Mouse (Mus musculus): Measurements from ENCODE around the gene Gp9. TPM values are rescaled to one million over a fixed set of nuclear protein-coding genes. Genes with fewer than 3 reads are reported as not detected.
"Not testable (repeated sequence)": the region's sequence is repeated elsewhere in the genome, so short reads cannot be mapped to it uniquely, and the experiment has no call there.

Gene Gp9
- total and polyA plus RNA-seq, 2 experiments from 2014 or later = not detected

GRCm38 (mm10) chr6:87763376-87764280, 14.2 kb upstream of the Gp9 start:
- DNase-seq (ENCODE audit: low spot score) = peak; percentile 25
- Histone ChIP-seq H3K4me3 (ENCODE audit: low read depth, low read length) (no peak overlapping the region), H3K9ac (replicated peaks; ENCODE audit: low read length, poor library complexity, severe bottlenecking) (no peak overlapping the region), H3K4me2 (ENCODE audit: low read depth, low read length, poor library complexity, severe bottlenecking) (no peak overlapping the region), H3K4me1 (ENCODE audit: insufficient read depth, low read length) (no peaks in the 10 kb centered on the region), H3K9me3 (ENCODE audit: low read length) (no peaks in the 10 kb centered on the region), H3K36me3 (ENCODE audit: insufficient read depth, low read length) (no peaks in the 10 kb centered on the region), H3K27ac (ENCODE audit: low read depth, low read length) (no peak overlapping the region), H3K27me3 (ENCODE audit: insufficient read depth, low read length) (no peaks in the 10 kb centered on the region)
- ATAC-seq (ENCODE audit: low FRiP score) = no peak
- WGBS = 64% methylated on average over 4 of the region's 4 CpGs
- peak; percentile 76 for TF ChIP-seq CTCF (IDR thresholded peaks at IDR 0.05)

GRCm38 (mm10) chr6:87764296-87764695, 13.6 kb upstream of the Gp9 start:
- not testable (repeated sequence) for H3K4me1 ChIP-seq (ENCODE audit: insufficient read depth, low read length); DNase-seq (ENCODE audit: low spot score); H3K9ac ChIP-seq (replicated peaks; ENCODE audit: low read length, poor library complexity, severe bottlenecking); H3K4me2 ChIP-seq (ENCODE audit: low read depth, low read length, poor library complexity, severe bottlenecking); H3K9me3 ChIP-seq (ENCODE audit: low read length); H3K27ac ChIP-seq (ENCODE audit: low read depth, low read length); H3K27me3 ChIP-seq (ENCODE audit: insufficient read depth, low read length); ATAC-seq (ENCODE audit: low FRiP score); H3K36me3 ChIP-seq (ENCODE audit: insufficient read depth, low read length); H3K4me3 ChIP-seq (ENCODE audit: low read depth, low read length)
- WGBS = 96% methylated on average over 2 of the region's 2 CpGs

DNA sequence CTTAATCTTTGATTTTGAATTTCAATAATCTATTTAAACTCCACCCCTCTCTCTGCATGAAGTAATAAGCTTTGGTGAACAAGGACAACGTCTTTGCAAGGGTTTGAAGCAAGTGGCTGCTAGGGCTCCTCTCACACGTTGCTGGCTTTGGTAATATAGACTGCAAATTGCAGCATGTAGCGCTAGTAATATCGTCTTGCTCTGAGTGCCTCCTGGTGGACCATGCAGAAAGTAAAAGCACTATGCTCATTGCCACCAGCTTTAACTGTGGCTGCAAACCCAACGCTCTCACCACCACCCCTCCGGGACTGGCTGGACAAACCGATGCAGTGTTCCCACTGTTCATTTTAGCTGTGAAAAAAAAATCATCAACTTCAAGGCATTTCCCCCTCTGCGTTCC, 7.2 kb upstream of the Gp9 start:
- 50% methylated on average over 8 of the region's 8 CpGs for WGBS
- peak; percentile 46 for DNase-seq (ENCODE audit: low spot score)
- H3K9me3 ChIP-seq (ENCODE audit: low read length) = no peaks in the 10 kb centered on the region
- no peak for ATAC-seq (ENCODE audit: low FRiP score)
- H3K27ac ChIP-seq (ENCODE audit: low read depth, low read length) = no peak overlapping the region
- no peaks in the 10 kb centered on the region for H3K36me3 ChIP-seq (ENCODE audit: insufficient read depth, low read length)
- peak; percentile 72 for TF ChIP-seq CTCF (IDR thresholded peaks at IDR 0.05)
- H3K4me1 ChIP-seq (ENCODE audit: insufficient read depth, low read length) = no peaks in the 10 kb centered on the region
- H3K9ac ChIP-seq (replicated peaks; ENCODE audit: low read length, poor library complexity, severe bottlenecking) = no peak overlapping the region
- H3K27me3 ChIP-seq (ENCODE audit: insufficient read depth, low read length) = no peaks in the 10 kb centered on the region
- no peak overlapping the region for H3K4me2 ChIP-seq (ENCODE audit: low read depth, low read length, poor library complexity, severe bottlenecking)
- H3K4me3 ChIP-seq (ENCODE audit: low read depth, low read length) = no peak overlapping the region

DNA sequence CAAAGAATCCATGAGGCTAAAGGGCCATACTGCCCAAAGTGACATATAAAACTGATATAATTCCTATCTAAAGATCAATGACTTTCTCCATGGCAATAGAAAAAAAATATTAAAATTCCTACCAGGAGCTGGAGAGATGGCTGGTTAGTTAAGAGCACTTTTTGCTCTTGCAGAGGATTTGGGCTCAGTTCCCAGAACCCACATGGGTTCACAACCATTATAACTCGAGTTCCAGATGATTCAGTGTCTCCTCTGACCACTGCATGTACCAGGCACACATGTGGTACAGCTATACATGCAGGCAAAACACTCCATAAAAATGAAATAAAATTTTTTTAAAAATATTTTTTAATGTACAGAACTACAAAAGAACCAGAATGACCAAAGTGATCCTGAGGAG, 3.4 kb upstream of the Gp9 start:
- no peak for TF ChIP-seq CTCF (IDR thresholded peaks at IDR 0.05)
- H3K27me3 ChIP-seq (ENCODE audit: insufficient read depth, low read length) = no peaks in the 10 kb centered on the region

GRCm38 (mm10) chr6:87774909-87775308, 3.0 kb upstream of the Gp9 start:
- Histone ChIP-seq H3K36me3 (ENCODE audit: insufficient read depth, low read length) (no peaks in the 10 kb centered on the region), H3K27me3 (ENCODE audit: insufficient read depth, low read length) (no peaks in the 10 kb centered on the region), H3K9me3 (ENCODE audit: low read length) (no peaks in the 10 kb centered on the region), H3K4me1 (ENCODE audit: insufficient read depth, low read length) (no peaks in the 10 kb centered on the region), H3K9ac (replicated peaks; ENCODE audit: low read length, poor library complexity, severe bottlenecking) (no peak overlapping the region), H3K4me2 (ENCODE audit: low read depth, low read length, poor library complexity, severe bottlenecking) (no peak overlapping the region), H3K4me3 (ENCODE audit: low read depth, low read length) (no peak overlapping the region), H3K27ac (ENCODE audit: low read depth, low read length) (no peak overlapping the region)
- ATAC-seq (ENCODE audit: low FRiP score) = no peak
- no peak for DNase-seq (ENCODE audit: low spot score)
- WGBS = 88% methylated on average over 9 of the region's 9 CpGs
- TF ChIP-seq CTCF (IDR thresholded peaks at IDR 0.05) = no peak

More for the DNA sequence above, 3.4 kb upstream of the Gp9 start:
- ATAC-seq (ENCODE audit: low FRiP score) (no peak), DNase-seq (ENCODE audit: low spot score) (no peak)
- Histone ChIP-seq H3K9ac (replicated peaks; ENCODE audit: low read length, poor library complexity, severe bottlenecking) (no peak overlapping the region), H3K9me3 (ENCODE audit: low read length) (no peaks in the 10 kb centered on the region), H3K27ac (ENCODE audit: low read depth, low read length) (no peak overlapping the region), H3K4me1 (ENCODE audit: insufficient read depth, low read length) (no peaks in the 10 kb centered on the region), H3K4me3 (ENCODE audit: low read depth, low read length) (no peak overlapping the region), H3K4me2 (ENCODE audit: low read depth, low read length, poor library complexity, severe bottlenecking) (no peak overlapping the region), H3K36me3 (ENCODE audit: insufficient read depth, low read length) (no peaks in the 10 kb centered on the region)
- 58% methylated on average over 1 of the region's 1 CpGs for WGBS

GRCm38 (mm10) chr6:87775588-87776245, 2.2 kb upstream of the Gp9 start:
- no peak overlapping the region for H3K27ac ChIP-seq (ENCODE audit: low read depth, low read length)
- ATAC-seq (ENCODE audit: low FRiP score) = no peak
- no peak overlapping the region for H3K4me2 ChIP-seq (ENCODE audit: low read depth, low read length, poor library complexity, severe bottlenecking)
- DNase-seq (ENCODE audit: low spot score) = no peak
- no peak overlapping the region for H3K4me3 ChIP-seq (ENCODE audit: low read depth, low read length)
- no peaks in the 10 kb centered on the region for H3K27me3 ChIP-seq (ENCODE audit: insufficient read depth, low read length)
- no peaks in the 10 kb centered on the region for H3K4me1 ChIP-seq (ENCODE audit: insufficient read depth, low read length)
- no peak for TF ChIP-seq CTCF (IDR thresholded peaks at IDR 0.05)
- H3K9ac ChIP-seq (replicated peaks; ENCODE audit: low read length, poor library complexity, severe bottlenecking) = no peak overlapping the region
- 66% methylated on average over 3 of the region's 3 CpGs for WGBS
- no peaks in the 10 kb centered on the region for H3K36me3 ChIP-seq (ENCODE audit: insufficient read depth, low read length)
- H3K9me3 ChIP-seq (ENCODE audit: low read length) = no peaks in the 10 kb centered on the region

All from midbrain, postnatal 0 days (tissue).